Mouse (Mus musculus) embryonic facial prominence, embryonic 14.5 days (tissue): ENCODE data around the gene Slc19a1. TPM values are rescaled to one million over a fixed set of nuclear protein-coding genes. Genes with fewer than 3 reads are reported as not detected.

Experiments used
- ATAC-seq: fragments of 200-750 bp; cut with Nextera tagmentation; 2 replicates; pipeline ENCODE4 v1.8.0; 2017; ENCODE audit warnings: low read depth, moderate number of reproducible peaks, moderate TSS enrichment
- DNase-seq: peaks from one replicate; pipeline ENCODE4 v3.0.0-alpha.2; 2015; ENCODE audit warnings: low spot score
- H3K27ac ChIP-seq: fragments of 300-500 bp; sonication (generic); replicated peaks from 2 replicates; pipeline ENCODE4 v1.5.1; 2014; ENCODE audit warnings: low read depth, mild to moderate bottlenecking, low read length, moderate library complexity
- H3K27me3 ChIP-seq: fragments of 300-500 bp; sonication (generic); replicated peaks from 2 replicates; pipeline ENCODE4 v1.6.1; 2014; ENCODE audit warnings: low read length; ENCODE audit not compliant: control insufficient read depth, insufficient read depth
- H3K36me3 ChIP-seq: fragments of 300-500 bp; sonication (generic); 2 replicates; pipeline ENCODE4 v1.6.1; 2014; ENCODE audit warnings: low read length, mixed read lengths; ENCODE audit not compliant: control insufficient read depth, insufficient read depth
- H3K4me1 ChIP-seq: fragments of 300-500 bp; sonication (generic); 2 replicates; pipeline ENCODE4 v1.6.1; 2014; ENCODE audit warnings: antibody characterized with exemption, low read length; ENCODE audit not compliant: control insufficient read depth, insufficient read depth
- H3K4me2 ChIP-seq: fragments of 300-500 bp; sonication (generic); 2 replicates; pipeline ENCODE4 v1.6.1; 2014; ENCODE audit warnings: low read depth, mild to moderate bottlenecking, low read length, moderate library complexity, mixed read lengths
- H3K4me3 ChIP-seq: fragments of 300-500 bp; sonication (generic); 2 replicates; pipeline ENCODE4 v1.5.1; 2014; ENCODE audit warnings: low read depth, mild to moderate bottlenecking, low read length
- H3K9ac ChIP-seq: fragments of 300-500 bp; sonication (generic); 2 replicates; pipeline ENCODE4 v1.6.1; 2014; ENCODE audit warnings: low read depth, mild to moderate bottlenecking, low read length, moderate library complexity, mixed read lengths
- H3K9me3 ChIP-seq: fragments of 300-500 bp; sonication (generic); 2 replicates; pipeline ENCODE4 v1.6.1; 2016; ENCODE audit warnings: low read length; ENCODE audit not compliant: control insufficient read depth
- WGBS: fragments of 180-500 bp; shearing (Covaris S2); extraction: QIAGEN DNeasy Blood & Tissue Kit; methylation state at CpG from one replicate; pipeline ENCODE4 v1.1.7; 2014; 5-methylcytosine and 5-hydroxymethylcytosine counted together
- polyA plus RNA-seq: library from polyadenylated mRNA; unstranded; fragments of >200 nt; fragmentation: Nextera tagmentation; extraction: Ambion mirVana; gene quantifications from 2 replicates; pipeline ENCODE4 v1.2.1, GENCODE M21; 2014

The Slc19a1 gene
- polyA plus RNA-seq = 27.8 and 31.8 TPM in 2 replicates

DNA sequence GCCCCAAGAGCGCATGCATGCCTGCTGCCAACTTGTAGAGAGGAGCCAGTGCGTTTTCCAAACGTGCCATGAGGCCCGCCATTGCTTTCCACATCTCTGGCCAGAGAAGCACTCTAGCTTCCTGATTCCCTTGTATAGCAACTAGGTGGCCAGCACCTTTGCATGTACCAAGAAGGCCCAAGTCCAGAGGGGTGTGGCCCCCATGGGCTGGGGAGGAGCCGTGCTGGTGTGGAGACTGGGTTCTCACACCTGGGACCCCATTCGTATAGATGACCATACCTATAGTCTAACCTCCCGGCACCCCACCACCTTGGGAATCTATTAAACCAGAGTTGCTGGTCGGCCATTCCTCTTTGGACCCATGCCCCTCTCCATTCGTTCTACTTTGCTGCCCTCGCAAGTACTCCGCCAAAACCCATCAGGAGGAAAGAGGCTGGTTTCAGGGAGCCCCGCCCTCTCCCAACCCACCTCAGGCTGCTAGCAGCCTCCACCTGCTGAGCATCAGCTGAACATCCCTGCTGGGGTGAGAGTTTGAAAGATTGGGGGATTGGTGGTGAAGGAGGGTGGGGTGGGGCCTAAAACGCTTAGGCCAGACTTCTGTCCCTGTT, at the start of gene Slc19a1:
Gene Slc19a1 (plus strand): TSS at position 474 of the 608 bp plus-strand sequence.
- DNase-seq = no peak
- Histone ChIP-seq H3K27ac (peak within 1 kb of the TSS; percentile 34; the same call in 1 of the 2 replicates), H3K36me3 (no peaks in the 10 kb centered on the region), H3K9me3 (no peaks in the 10 kb centered on the region), H3K27me3 (no peaks in the 10 kb centered on the region), H3K9ac (peak within 1 kb of the TSS; percentile 81), H3K4me2 (peak within 1 kb of the TSS; percentile 93), H3K4me3 (peak within 1 kb of the TSS; percentile 60), H3K4me1 (peaks cover 13% of the 10 kb centered on the region)
- ATAC-seq = no peak
- WGBS = 40% methylated on average over 13 of the region's 13 CpGs

- Histone ChIP-seq H3K4me2 (no peak overlapping the region), H3K4me1 (no peaks in the 10 kb centered on the region), H3K9ac (no peak overlapping the region), H3K36me3 (no peaks in the 10 kb centered on the region), H3K27ac (no peak overlapping the region), H3K4me3 (no peak overlapping the region), H3K9me3 (no peaks in the 10 kb centered on the region), H3K27me3 (no peaks in the 10 kb centered on the region)
- DNase-seq (no peak), ATAC-seq (no peak)
- WGBS = 86% methylated on average over 5 of the region's 5 CpGs
These were observed 43.5 kb upstream of the Slc19a1 start for GRCm38 (mm10) chr10:76988586-76988985.

- H3K4me2 ChIP-seq = no peak overlapping the region
- no peak for ATAC-seq
- H3K4me3 ChIP-seq = no peak overlapping the region
- H3K9me3 ChIP-seq = no peaks in the 10 kb centered on the region
- H3K36me3 ChIP-seq = no peaks in the 10 kb centered on the region
- H3K27me3 ChIP-seq = no peaks in the 10 kb centered on the region
- H3K4me1 ChIP-seq = no peaks in the 10 kb centered on the region
- H3K27ac ChIP-seq = no peak overlapping the region
- 52% methylated on average over 3 of the region's 3 CpGs for WGBS
- DNase-seq = no peak
- H3K9ac ChIP-seq = no peak overlapping the region
These were observed 39.6 kb upstream of the Slc19a1 start for GRCm38 (mm10) chr10:76992456-76992855.

- DNase-seq = peak; percentile 22
These were observed 34.1 kb upstream of the Slc19a1 start for GRCm38 (mm10) chr10:76997759-76998513.

DNA sequence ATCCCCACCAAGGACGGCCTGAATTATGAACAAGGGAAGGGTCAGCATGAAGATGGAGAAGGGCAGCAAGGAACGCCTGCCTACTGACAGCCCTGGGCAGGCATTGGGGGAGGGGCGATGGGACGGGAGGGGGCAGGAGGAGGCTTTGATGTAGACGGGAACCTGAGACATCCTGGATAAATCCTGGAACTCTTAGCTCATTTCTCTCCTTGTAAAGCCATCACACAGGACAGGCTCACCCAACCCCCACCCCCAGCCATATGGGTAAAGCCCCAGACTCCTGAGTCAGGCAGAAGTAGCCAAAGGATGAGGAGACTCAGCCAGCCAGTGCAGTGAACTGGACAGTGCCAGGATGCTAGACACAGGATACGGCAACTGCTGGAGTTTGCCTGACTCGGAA, 27.1 kb upstream of the Slc19a1 start:
- WGBS = 18% methylated on average over 7 of the region's 7 CpGs
- H3K4me3 ChIP-seq = no peak overlapping the region
- 0 out of 2 replicates have a peak, but pooled peaks cover 3% of the 10 kb centered on the region for H3K9me3 ChIP-seq
- H3K27me3 ChIP-seq = no peaks in the 10 kb centered on the region
- H3K4me1 ChIP-seq = no peaks in the 10 kb centered on the region
- H3K27ac ChIP-seq = no peak overlapping the region
- DNase-seq (no peak), ATAC-seq (no peak)
- no peaks in the 10 kb centered on the region for H3K36me3 ChIP-seq
- H3K4me2 ChIP-seq = no peak overlapping the region
- H3K9ac ChIP-seq = no peak overlapping the region

More at GRCm38 (mm10) chr10:76997759-76998513, 34.1 kb upstream of the Slc19a1 start:
- Histone ChIP-seq H3K36me3 (no peaks in the 10 kb centered on the region), H3K4me3 (no peak overlapping the region), H3K4me2 (no peak overlapping the region), H3K4me1 (no peaks in the 10 kb centered on the region), H3K9me3 (0 out of 2 replicates have a peak, but pooled peaks cover 3% of the 10 kb centered on the region), H3K9ac (no peak overlapping the region), H3K27ac (no peak overlapping the region), H3K27me3 (no peaks in the 10 kb centered on the region)
- peak; percentile 60; the same call in 1 of the 2 replicates for ATAC-seq
- 67% methylated on average over 17 of the region's 17 CpGs for WGBS

- DNase-seq (no peak), ATAC-seq (no peak)
- WGBS = 30% methylated on average over 8 of the region's 8 CpGs
- no peak overlapping the region for H3K4me2 ChIP-seq
- H3K36me3 ChIP-seq = no peaks in the 10 kb centered on the region
- no peak overlapping the region for H3K27ac ChIP-seq
- no peaks in the 10 kb centered on the region for H3K9me3 ChIP-seq
- H3K4me1 ChIP-seq = no peaks in the 10 kb centered on the region
- no peak overlapping the region for H3K9ac ChIP-seq
- H3K4me3 ChIP-seq = no peak overlapping the region
- H3K27me3 ChIP-seq = no peaks in the 10 kb centered on the region
These were observed 24.5 kb upstream of the Slc19a1 start for GRCm38 (mm10) chr10:77007433-77008108.

DNA sequence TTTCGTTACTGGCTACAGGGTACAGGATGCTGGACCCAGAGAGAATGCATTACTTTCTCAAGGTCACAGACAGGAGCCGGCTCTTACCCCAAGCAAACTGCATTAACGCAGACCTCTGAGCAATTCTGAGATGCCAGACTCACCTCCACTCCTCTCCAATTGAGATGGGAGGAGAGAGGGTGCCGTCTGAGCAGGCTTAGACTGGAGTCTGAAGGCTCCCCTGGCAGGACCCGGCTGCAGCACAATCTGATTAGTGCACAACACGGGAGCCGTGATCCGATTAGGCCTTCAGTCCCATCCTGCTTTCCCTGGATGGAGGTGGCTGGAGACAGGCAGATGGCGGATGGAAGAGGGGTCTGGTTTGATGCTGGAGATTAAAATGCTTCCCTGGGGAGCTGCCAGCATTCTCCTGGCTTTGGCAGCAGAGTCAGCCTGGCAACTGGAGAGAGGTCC, 23.9 kb upstream of the Slc19a1 start:
- 12% methylated on average over 9 of the region's 9 CpGs for WGBS
- no peak overlapping the region for H3K4me3 ChIP-seq
- no peak overlapping the region for H3K9ac ChIP-seq
- H3K4me2 ChIP-seq = no peak overlapping the region
- no peaks in the 10 kb centered on the region for H3K36me3 ChIP-seq
- H3K27me3 ChIP-seq = no peaks in the 10 kb centered on the region
- peak; percentile 27 for DNase-seq
- no peak overlapping the region for H3K27ac ChIP-seq
- H3K4me1 ChIP-seq = no peaks in the 10 kb centered on the region
- ATAC-seq = peak; percentile 60; the same call in 1 of the 2 replicates
- no peaks in the 10 kb centered on the region for H3K9me3 ChIP-seq

DNA sequence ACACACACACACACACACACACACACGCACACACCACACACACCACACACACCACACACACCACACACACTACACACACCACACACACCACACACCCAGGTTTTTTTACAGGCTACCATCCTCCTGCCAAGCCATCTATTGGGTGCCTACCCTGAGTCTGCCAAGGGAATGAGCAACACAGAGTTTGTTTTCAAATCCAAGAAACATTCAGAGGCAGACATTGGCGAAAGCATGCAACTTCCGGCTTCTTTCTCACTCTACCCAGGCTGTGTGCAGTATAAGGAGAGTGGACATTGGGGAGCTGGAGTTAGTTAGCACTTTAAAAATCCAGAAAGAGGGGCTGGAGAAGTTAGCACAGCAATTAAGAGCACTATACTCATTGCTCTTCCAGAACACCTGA, 23.3 kb upstream of the Slc19a1 start:
- WGBS = 77% methylated on average over 3 of the region's 3 CpGs
- no peak for ATAC-seq
- Histone ChIP-seq H3K27ac (no peak overlapping the region), H3K9ac (no peak overlapping the region), H3K9me3 (no peaks in the 10 kb centered on the region), H3K36me3 (no peaks in the 10 kb centered on the region), H3K27me3 (no peaks in the 10 kb centered on the region), H3K4me2 (no peak overlapping the region), H3K4me1 (no peaks in the 10 kb centered on the region), H3K4me3 (no peak overlapping the region)
- no peak for DNase-seq
